12 mouse cellular contexts compared by ENCODE assay signal in the genomic region with DNA sequence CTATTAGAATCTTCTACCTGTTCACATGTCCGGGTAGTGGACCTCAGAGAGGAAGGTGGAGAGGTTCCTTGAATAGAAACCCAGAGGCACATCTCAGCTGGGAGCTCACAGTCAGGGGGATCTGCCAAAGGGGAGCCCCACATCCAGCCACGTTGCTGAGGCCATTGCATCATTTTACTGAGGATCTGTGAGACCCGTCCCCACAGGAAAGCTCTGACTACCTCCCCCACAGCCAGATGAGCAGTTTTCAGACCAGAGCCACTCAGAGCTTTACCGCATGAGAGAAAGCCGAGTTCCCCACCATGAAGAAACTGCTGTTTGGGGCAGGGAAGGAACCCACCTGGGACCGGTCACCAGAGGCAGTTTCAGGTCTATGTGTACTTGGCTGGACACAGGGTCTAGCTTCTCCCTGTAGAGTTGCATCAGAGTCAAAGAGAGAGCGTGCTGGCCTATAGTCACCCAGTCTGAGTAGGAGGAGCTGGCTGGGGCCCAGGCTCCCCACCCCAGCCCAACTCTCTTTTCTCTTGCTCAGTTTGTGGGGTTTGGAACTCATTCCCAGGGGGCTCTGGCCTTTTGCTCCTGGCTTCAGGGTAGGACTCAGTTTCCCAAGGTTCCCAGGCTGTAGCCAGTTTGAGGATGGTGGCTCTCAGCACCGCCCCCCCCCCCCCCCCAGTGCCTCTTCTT. TPM values are rescaled to one million over a fixed set of nuclear protein-coding genes. Genes with fewer than 3 reads are reported as not detected.
DNase-seq lines count a peak whose midpoint lies in the region; ATAC-seq lines count a peak whose summit lies in the region.
"Had no signal": no experiment of that assay in that cellular context is flagged by ENCODE, and none has a peak within 500 bp of the region (broad histone marks: within the 10 kb centered on the region; RNA-seq: fewer than 3 reads in every experiment).

No protein-coding gene starts in this region.

- DNase-seq in hindbrain, embryonic 10.5 days (ENCODE audit: low spot score): no peak
- DNase-seq in left cerebral cortex, postnatal 25 days (ENCODE audit: low spot score in 2 of 2): no peak
- DNase-seq in kidney, adult 9 months: no peak
- DNase-seq: cerebellum, adult 11-12 months; heart, postnatal 10 days had no signal

- peaks cover 4% of the 10 kb centered on the region; the same call in 1 of the 2 replicates for H3K27me3 ChIP-seq in hindbrain, embryonic 10.5 days (ENCODE audit: insufficient read depth, poor library complexity, severe bottlenecking)
- H3K27me3 ChIP-seq in hindbrain, embryonic 13.5 days: 0 out of 2 replicates have a peak, but pooled peaks cover 6% of the 10 kb centered on the region
- H3K27me3 ChIP-seq in megakaryocyte, embryonic 14.5 days (replicated peaks): no peaks in the 10 kb centered on the region
- no peaks in the 10 kb centered on the region for H3K27me3 ChIP-seq in kidney, embryonic 16.5 days (ENCODE audit: insufficient read depth, low read length)

- no peaks in the 10 kb centered on the region for H3K9me3 ChIP-seq in hindbrain, embryonic 10.5 days
- H3K9me3 ChIP-seq in hindbrain, embryonic 13.5 days: no peaks in the 10 kb centered on the region
- H3K9me3 ChIP-seq in megakaryocyte, embryonic 14.5 days: no peaks in the 10 kb centered on the region
- H3K9me3 ChIP-seq in kidney, embryonic 16.5 days (ENCODE audit: low read length): no peaks in the 10 kb centered on the region

- H3K27ac ChIP-seq in hindbrain, embryonic 10.5 days: peak overlapping the region; percentile 76; the same call in 1 of the 2 replicates
- H3K27ac ChIP-seq in hindbrain, embryonic 13.5 days: no peak overlapping the region
- H3K27ac ChIP-seq in brown adipose tissue, adult 24 weeks (replicated peaks; ENCODE audit: low read depth, low read length): no peak overlapping the region
- H3K27ac ChIP-seq in kidney, embryonic 16.5 days (ENCODE audit: low read length): no peak overlapping the region

- H3K36me3 ChIP-seq in hindbrain, embryonic 10.5 days: no peaks in the 10 kb centered on the region
- no peaks in the 10 kb centered on the region for H3K36me3 ChIP-seq in hindbrain, embryonic 13.5 days
- peaks cover 53% of the 10 kb centered on the region for H3K36me3 ChIP-seq in megakaryocyte, embryonic 14.5 days (replicated peaks; ENCODE audit: low read length)
- H3K36me3 ChIP-seq in kidney, embryonic 16.5 days (ENCODE audit: insufficient read depth, low read length): no peaks in the 10 kb centered on the region

- H3K4me3 ChIP-seq in hindbrain, embryonic 10.5 days: no peak overlapping the region
- no peak overlapping the region for H3K4me3 ChIP-seq in hindbrain, embryonic 13.5 days
- peak overlapping the region; percentile 25 for H3K4me3 ChIP-seq in brown adipose tissue, adult 24 weeks (ENCODE audit: insufficient read depth, low read depth, low read length)
- peak overlapping the region; percentile 93 for H3K4me3 ChIP-seq in megakaryocyte, embryonic 14.5 days (replicated peaks)
- no peak overlapping the region for H3K4me3 ChIP-seq in kidney, embryonic 16.5 days (ENCODE audit: low read length)

- WGBS in hindbrain, embryonic 10.5 days: 71% methylated on average over 8 of the region's 8 CpGs
- 81% methylated on average over 8 of the region's 8 CpGs for WGBS in hindbrain, embryonic 13.5 days
- 66% methylated on average over 8 of the region's 8 CpGs for WGBS in kidney, embryonic 16.5 days

- H3K4me1 ChIP-seq in hindbrain, embryonic 10.5 days (replicated peaks): peaks cover 54% of the 10 kb centered on the region
- peaks cover 12% of the 10 kb centered on the region for H3K4me1 ChIP-seq in hindbrain, embryonic 13.5 days (replicated peaks)
- H3K4me1 ChIP-seq in brown adipose tissue, adult 24 weeks (ENCODE audit: control insufficient read depth, insufficient read depth, insufficient read length, low read length): peaks cover 9% of the 10 kb centered on the region
- peaks cover 70% of the 10 kb centered on the region for H3K4me1 ChIP-seq in megakaryocyte, embryonic 14.5 days
- peaks cover 22% of the 10 kb centered on the region for H3K4me1 ChIP-seq in kidney, embryonic 16.5 days (ENCODE audit: insufficient read depth, low read length)

- ATAC-seq in hindbrain, embryonic 13.5 days (ENCODE audit: low FRiP score): no peak
- ATAC-seq in CD4-positive, CD25-positive, alpha-beta regulatory T cell, adult 4 months: peak; percentile 42
- ATAC-seq in kidney, embryonic 16.5 days (ENCODE audit: low FRiP score, low TSS enrichment): no peak
- ATAC-seq: midbrain, embryonic 16.5 days; Patski had no signal

- no peak overlapping the region for H3K4me2 ChIP-seq in hindbrain, embryonic 13.5 days
- H3K4me2 ChIP-seq in kidney, embryonic 16.5 days (replicated peaks; ENCODE audit: low read depth, low read length): no peak overlapping the region

- no peak overlapping the region for H3K9ac ChIP-seq in hindbrain, embryonic 13.5 days
- H3K9ac ChIP-seq in kidney, embryonic 16.5 days (replicated peaks; ENCODE audit: low read length): no peak overlapping the region

- intact Hi-C loops in left cerebral cortex, postnatal 25 days (cut with DNase I): no loop called here

RNA-seq across cellular contexts. Expression of a gene that starts 1.2 kb away (rescaled TPM):
- polyA plus RNA-seq in hindbrain, embryonic 10.5 days (2016; fragmentation: Nextera tagmentation; extraction: Ambion mirVana): 1.1 TPM in 2 replicates
- 0.92 and 1.1 TPM in 2 replicates for polyA plus RNA-seq in hindbrain, embryonic 13.5 days (2015; fragmentation: Nextera tagmentation; extraction: Ambion mirVana)
- polyA plus RNA-seq in CD4-positive, CD25-positive, alpha-beta regulatory T cell, adult 4 months (2017; shearing (Covaris generic)): 100 to 1,000 TPM in 1 of 2 experiments, 10 to 100 TPM in 1; 76.0 to 134 TPM
- 0.42 and 0.83 TPM in 2 replicates for polyA plus RNA-seq in brown adipose tissue, adult 24 weeks (2012; ENCODE audit: insufficient read depth, insufficient read length, missing spikeins)
- 11.6 and 38.7 TPM in 2 replicates for polyA plus RNA-seq in megakaryocyte, embryonic 14.5 days (2012; ENCODE audit: insufficient read depth, low replicate concordance)
- total RNA-seq in left cerebral cortex, postnatal 25 days (2021): 1 to 10 TPM; 4.6 to 6.3 TPM
- 1.6 and 2.1 TPM in 2 replicates for polyA plus RNA-seq in kidney, embryonic 16.5 days (2015; fragmentation: Nextera tagmentation; extraction: Ambion mirVana)
- polyA plus RNA-seq: Patski had no signal

Comparison
In these comparisons a context has a peak if more than half of its experiments do, and no peak if none do; other contexts are left out.
1. H3K4me3 ChIP-seq: peak in brown adipose tissue, adult 24 weeks (single experiment) and megakaryocyte, embryonic 14.5 days (single experiment); none in hindbrain, embryonic 10.5 days (single experiment), hindbrain, embryonic 13.5 days (single experiment) and kidney, embryonic 16.5 days (single experiment).